Mouse (Mus musculus) ES-E14 (cell line): ENCODE data around the gene Tsen15. TPM values are rescaled to one million over a fixed set of nuclear protein-coding genes. Genes with fewer than 3 reads are reported as not detected.
A peak's percentile ranks its signal among the peaks of the same experiment; 100 is the strongest.

Experiments
- DNase-seq: peaks from one replicate; pipeline ENCODE4 v3.0.0-alpha.2; 2013; ENCODE audit warnings: low read depth, low spot score
- H3K27ac ChIP-seq: 2 replicates; pipeline ENCODE4 v1.5.1; 2012; ENCODE audit warnings: low read depth, mild to moderate bottlenecking, low read length, moderate library complexity, mixed read lengths; ENCODE audit not compliant: poor library complexity, insufficient read depth, severe bottlenecking
- H3K36me3 ChIP-seq: 2 replicates; pipeline ENCODE4 v1.6.1; 2012; ENCODE audit warnings: mild to moderate bottlenecking, low read length, moderate library complexity, mixed read lengths; ENCODE audit not compliant: control insufficient read depth, poor library complexity, insufficient read depth, severe bottlenecking
- H3K4me1 ChIP-seq, 2 experiments: fragments of 150-350 bp in 1 of 2; sonication (generic) in 1 of 2; 2 replicates each; pipeline ENCODE4 v1.6.1; 2012; ENCODE audit warnings: low read length in 2 of 2, mild to moderate bottlenecking in 1 of 2, mixed read lengths in 1 of 2; ENCODE audit not compliant: control insufficient read depth in 2 of 2, insufficient read depth in 2 of 2, poor library complexity in 1 of 2
- H3K4me3 ChIP-seq, 2 experiments: fragments of 150-350 bp in 1 of 2; sonication (generic) in 1 of 2; 2 replicates each; pipeline ENCODE4 v1.5.1; 2012; ENCODE audit warnings: low read length in 2 of 2, low read depth in 1 of 2, mild to moderate bottlenecking in 1 of 2, mixed read lengths in 1 of 2; ENCODE audit not compliant: insufficient read depth in 1 of 2, poor library complexity in 1 of 2, severe bottlenecking in 1 of 2
- H3K9ac ChIP-seq: 2 replicates; pipeline ENCODE4 v1.6.1; 2012; ENCODE audit warnings: low read depth, mild to moderate bottlenecking, low read length, mixed read lengths; ENCODE audit not compliant: poor library complexity, insufficient read depth, severe bottlenecking
- H3K9me3 ChIP-seq: fragments of 150-350 bp; sonication (generic); 2 replicates; pipeline ENCODE4 v1.6.1; 2012; ENCODE audit warnings: low read depth, mild to moderate bottlenecking, low read length; ENCODE audit not compliant: control insufficient read depth, insufficient read depth
- CHD2 ChIP-seq: IDR thresholded peaks from 2 replicates; pipeline ENCODE4 v1.6.1; 2014; ENCODE audit warnings: mild to moderate bottlenecking, low read depth, low read length, inconsistent platforms
- HCFC1 ChIP-seq: IDR thresholded peaks from 2 replicates; pipeline ENCODE4 v1.6.1; 2012; ENCODE audit warnings: low read length, inconsistent platforms, borderline replicate concordance; ENCODE audit not compliant: insufficient read depth
- MAFK ChIP-seq: IDR thresholded peaks from 2 replicates; pipeline ENCODE4 v1.6.1; 2014; ENCODE audit warnings: mild to moderate bottlenecking, low read depth, low read length, inconsistent platforms; ENCODE audit not compliant: insufficient read depth
- ZC3H11A ChIP-seq: IDR thresholded peaks from 2 replicates; pipeline ENCODE4 v1.6.1; 2012; ENCODE audit warnings: low read depth, mild to moderate bottlenecking, inconsistent platforms, low read length, borderline replicate concordance
- ZNF384 ChIP-seq: IDR thresholded peaks from 2 replicates; pipeline ENCODE4 v1.6.1; 2012; ENCODE audit warnings: low read depth, low read length, inconsistent platforms
- in situ Hi-C, 2 experiments: fragments of 600-800 bp; cut with MboI; formaldehyde crosslinking; loops; one replicate each; pipeline ENCODE4 v1.15.1; 2025; ENCODE audit warnings: low sequenced_read_pairs in 2 of 2, inconsistent platforms in 1 of 2; ENCODE audit not compliant: unreplicated experiment in 2 of 2
- total RNA-seq: library from RNA; depleted of rRNA; stranded (reverse); fragments of 300-350 nt; gene quantifications from 2 replicates; pipeline ENCODE4 v1.2.3, GENCODE M21; 2012

Tsen15 gene
- total RNA-seq, 1 experiment: 54.0 TPM

- no peak overlapping the region for H3K9ac ChIP-seq
- TF ChIP-seq ZNF384: no peak
- in situ Hi-C loops: no loop called here
- H3K4me3 ChIP-seq: no peak overlapping the region
- peaks cover 2% of the 10 kb centered on the region; the same call in 1 of the 2 replicates for H3K36me3 ChIP-seq
- no peak for DNase-seq
- no peak overlapping the region for H3K27ac ChIP-seq
- no peaks in the 10 kb centered on the region for H3K4me1 ChIP-seq
- no peaks in the 10 kb centered on the region for H3K9me3 ChIP-seq
These were observed 17.3 kb downstream of the Tsen15 start for GRCm38 (mm10) chr1:152369139-152369538.

- no peaks in the 10 kb centered on the region for H3K9me3 ChIP-seq
- no peak for DNase-seq
- in situ Hi-C loops: no loop called here
- H3K4me1 ChIP-seq: no peaks in the 10 kb centered on the region
- TF ChIP-seq ZNF384 (no peak), HCFC1 (no peak), ZC3H11A (no peak), MAFK (no peak)
- no peak overlapping the region for H3K27ac ChIP-seq
- H3K4me3 ChIP-seq: no peak overlapping the region
- H3K36me3 ChIP-seq: no peaks in the 10 kb centered on the region
- H3K9ac ChIP-seq: no peak overlapping the region
These were observed 18.0 kb downstream of the Tsen15 start for GRCm38 (mm10) chr1:152368311-152369088.

GRCm38 (mm10) chr1:152356721-152357120 is 29.8 kb downstream of the Tsen15 start:
- no peaks in the 10 kb centered on the region for H3K9me3 ChIP-seq
- H3K27ac ChIP-seq: no peak overlapping the region
- H3K9ac ChIP-seq: no peak overlapping the region
- no peaks in the 10 kb centered on the region for H3K4me1 ChIP-seq
- TF ChIP-seq ZC3H11A (no peak), ZNF384 (0 out of 2 replicates have a peak, but pooled peaks have one; percentile 48), MAFK (no peak), HCFC1 (no peak), CHD2 (no peak)
- DNase-seq: no peak
- H3K36me3 ChIP-seq: no peaks in the 10 kb centered on the region
- in situ Hi-C loops: no loop called here
- no peak overlapping the region for H3K4me3 ChIP-seq

GRCm38 (mm10) chr1:152347946-152348345 is 38.5 kb downstream of the Tsen15 start:
- Histone ChIP-seq H3K4me1 (no peaks in the 10 kb centered on the region), H3K9ac (no peak overlapping the region), H3K9me3 (no peaks in the 10 kb centered on the region), H3K4me3 (no peak overlapping the region), H3K27ac (no peak overlapping the region), H3K36me3 (no peaks in the 10 kb centered on the region)
- in situ Hi-C loops: no loop called here
- no peak for DNase-seq
- TF ChIP-seq HCFC1 (no peak), MAFK (no peak), CHD2 (no peak), ZNF384 (no peak)

GRCm38 (mm10) chr1:152324024-152324423 is 62.5 kb downstream of the Tsen15 start:
- no peak overlapping the region for H3K27ac ChIP-seq
- no peak overlapping the region for H3K4me3 ChIP-seq
- no peak overlapping the region for H3K9ac ChIP-seq
- in situ Hi-C loops: no loop called here
- H3K4me1 ChIP-seq: no peaks in the 10 kb centered on the region
- no peaks in the 10 kb centered on the region for H3K36me3 ChIP-seq
- no peak for TF ChIP-seq HCFC1
- no peak for TF ChIP-seq ZC3H11A
- no peak for TF ChIP-seq CHD2
- no peak for TF ChIP-seq ZNF384
- no peak for TF ChIP-seq MAFK
- no peaks in the 10 kb centered on the region for H3K9me3 ChIP-seq
- DNase-seq: no peak
